Mouse (Mus musculus) ES-Bruce4 (cell line): ENCODE measurements around the gene Nsd2. TPM values are rescaled to one million over a fixed set of nuclear protein-coding genes. Genes with fewer than 3 reads are reported as not detected.

ENCODE experiments used
- H3K27ac ChIP-seq: 2 replicates; pipeline ENCODE4 v1.5.1; 2012; ENCODE audit warnings: low read length, inconsistent platforms; ENCODE audit not compliant: insufficient read depth
- H3K27me3 ChIP-seq: 2 replicates; pipeline ENCODE4 v1.6.1; 2012; ENCODE audit warnings: mild to moderate bottlenecking, low read length, inconsistent platforms; ENCODE audit not compliant: control insufficient read depth, poor library complexity, insufficient read depth, severe bottlenecking
- H3K36me3 ChIP-seq: 2 replicates; pipeline ENCODE4 v1.6.1; 2012; ENCODE audit warnings: inconsistent platforms, mild to moderate bottlenecking, low read length, moderate library complexity; ENCODE audit not compliant: control insufficient read depth, poor library complexity, insufficient read depth, severe bottlenecking
- H3K4me1 ChIP-seq: one replicate; pipeline ENCODE4 v1.8.1; 2011; ENCODE audit warnings: low read length; ENCODE audit not compliant: control insufficient read depth, insufficient read depth
- H3K4me3 ChIP-seq: 2 replicates; pipeline ENCODE4 v1.5.1; 2011; ENCODE audit warnings: low read depth, mild to moderate bottlenecking, low read length
- H3K9ac ChIP-seq: 2 replicates; pipeline ENCODE4 v1.6.1; 2012; ENCODE audit warnings: low read depth, mild to moderate bottlenecking, inconsistent platforms; ENCODE audit not compliant: poor library complexity, severe bottlenecking
- H3K9me3 ChIP-seq: replicated peaks from 2 replicates; pipeline ENCODE4 v1.6.1; 2012; ENCODE audit warnings: mild to moderate bottlenecking, low read length, inconsistent platforms; ENCODE audit not compliant: control insufficient read depth, poor library complexity, insufficient read depth, severe bottlenecking
- CTCF ChIP-seq: IDR thresholded peaks from one replicate; pipeline ENCODE4 v1.8.1; 2011; ENCODE audit warnings: low read depth, low read length
- EP300 ChIP-seq: IDR thresholded peaks from 2 replicates; pipeline ENCODE4 v1.6.1; 2011; ENCODE audit warnings: low read depth, low read length; ENCODE audit not compliant: insufficient read depth
- POLR2A ChIP-seq: IDR thresholded peaks from one replicate; pipeline ENCODE4 v1.8.1; 2011; ENCODE audit warnings: low read length; ENCODE audit not compliant: insufficient read depth
- polyA plus RNA-seq: library from polyadenylated mRNA; stranded (reverse); fragments of >200 nt; gene quantifications from 2 replicates; pipeline ENCODE4 v1.2.4, GENCODE M21; 2011; ENCODE audit warnings: low read depth; ENCODE audit not compliant: missing spikeins, insufficient read depth, insufficient read length

Nsd2 gene
- 97.7 and 109 TPM in 2 replicates for polyA plus RNA-seq

GRCm38 (mm10) chr5:33819876-33820732 lies at the start of gene Nsd2:
Gene Nsd2 (plus strand): TSS chr5:33820725.
- Histone ChIP-seq H3K36me3 (no peaks in the 10 kb centered on the region), H3K4me1 (peaks cover 2% of the 10 kb centered on the region), H3K27me3 (peaks cover 9% of the 10 kb centered on the region), H3K9me3 (no peaks in the 10 kb centered on the region), H3K27ac (no peak within 1 kb of the TSS), H3K9ac (peak within 1 kb of the TSS; percentile 99), H3K4me3 (peak within 1 kb of the TSS; percentile 77)
- no peak for TF ChIP-seq POLR2A
- no peak for TF ChIP-seq EP300
- TF ChIP-seq CTCF: no peak

- Histone ChIP-seq H3K4me1 (no peaks in the 10 kb centered on the region), H3K27me3 (no peaks in the 10 kb centered on the region), H3K9ac (no peak overlapping the region), H3K36me3 (no peaks in the 10 kb centered on the region; the same call in 1 of the 2 replicates), H3K4me3 (no peak overlapping the region), H3K27ac (no peak overlapping the region), H3K9me3 (no peaks in the 10 kb centered on the region)
- no peak for TF ChIP-seq EP300
- TF ChIP-seq POLR2A: no peak
- TF ChIP-seq CTCF: no peak
These were observed 43.3 kb upstream of the Nsd2 start for GRCm38 (mm10) chr5:33777195-33777594.

- Histone ChIP-seq H3K4me3 (peak overlapping the region; percentile 85), H3K9ac (peak overlapping the region; percentile 76), H3K4me1 (no peaks in the 10 kb centered on the region), H3K27ac (no peak overlapping the region), H3K36me3 (no peaks in the 10 kb centered on the region), H3K9me3 (no peaks in the 10 kb centered on the region), H3K27me3 (no peaks in the 10 kb centered on the region)
- TF ChIP-seq POLR2A (no peak), EP300 (no peak), CTCF (no peak)
These were observed 38.6 kb upstream of the Nsd2 start for GRCm38 (mm10) chr5:33781964-33782344.

- H3K9me3 ChIP-seq: no peaks in the 10 kb centered on the region
- H3K27me3 ChIP-seq: no peaks in the 10 kb centered on the region
- no peaks in the 10 kb centered on the region for H3K36me3 ChIP-seq
- H3K4me1 ChIP-seq: no peaks in the 10 kb centered on the region
- no peak for TF ChIP-seq CTCF
- TF ChIP-seq POLR2A: no peak
- no peak for TF ChIP-seq EP300
- peak within 1 kb of the TSS; percentile 85 for H3K4me3 ChIP-seq
- H3K9ac ChIP-seq: peak within 1 kb of the TSS; percentile 76
- H3K27ac ChIP-seq: no peak within 1 kb of the TSS
These were observed 38.1 kb upstream of the Nsd2 start, which contains the start of gene Letm1 for GRCm38 (mm10) chr5:33782345-33782998. Gene Letm1 (minus strand): TSS chr5:33782817.

- Histone ChIP-seq H3K4me1 (no peaks in the 10 kb centered on the region), H3K4me3 (peak overlapping the region; percentile 67), H3K27ac (no peak overlapping the region), H3K27me3 (no peaks in the 10 kb centered on the region), H3K9me3 (no peaks in the 10 kb centered on the region), H3K36me3 (no peaks in the 10 kb centered on the region), H3K9ac (peak overlapping the region; percentile 76)
- no peak for TF ChIP-seq POLR2A
- TF ChIP-seq CTCF: no peak
- TF ChIP-seq EP300: no peak
These were observed 37.5 kb upstream of the Nsd2 start for GRCm38 (mm10) chr5:33782999-33783390.
